Mouse (Mus musculus) CD4-positive, CD25-positive, alpha-beta regulatory T cell, adult 2 months (primary cell): ENCODE measurements around the gene Hnrnpdl.

Experiments
- DNase-seq: peaks from one replicate; pipeline ENCODE4 v3.0.0-alpha.2; 2012; ENCODE audit warnings: low read depth, low spot score

Hnrnpdl gene

DNA sequence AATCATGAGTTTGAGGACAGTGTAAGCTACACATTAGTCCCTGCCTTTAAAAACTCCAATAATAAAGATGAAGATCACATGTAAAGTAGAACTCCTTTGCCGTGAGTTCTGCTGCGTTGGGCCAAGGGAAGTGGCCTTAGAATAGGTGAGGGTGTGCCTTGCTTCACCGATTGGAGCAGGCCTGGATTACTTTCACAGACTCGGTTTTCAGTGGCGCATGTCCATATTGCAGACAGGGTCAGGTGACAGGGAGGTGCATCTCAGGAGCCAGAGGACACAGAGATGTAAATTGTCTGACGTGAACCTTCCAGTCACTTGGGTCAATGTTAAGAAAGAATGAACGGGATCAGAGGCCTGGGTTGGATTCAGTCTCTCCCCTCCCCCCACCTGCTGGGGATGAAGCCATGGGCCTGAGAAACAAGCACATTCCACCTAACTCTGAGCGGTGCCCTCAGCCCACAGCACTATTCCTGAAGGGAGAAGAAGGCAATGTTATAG, 7.7 kb upstream of the Hnrnpdl start:
- no peak for DNase-seq

DNA sequence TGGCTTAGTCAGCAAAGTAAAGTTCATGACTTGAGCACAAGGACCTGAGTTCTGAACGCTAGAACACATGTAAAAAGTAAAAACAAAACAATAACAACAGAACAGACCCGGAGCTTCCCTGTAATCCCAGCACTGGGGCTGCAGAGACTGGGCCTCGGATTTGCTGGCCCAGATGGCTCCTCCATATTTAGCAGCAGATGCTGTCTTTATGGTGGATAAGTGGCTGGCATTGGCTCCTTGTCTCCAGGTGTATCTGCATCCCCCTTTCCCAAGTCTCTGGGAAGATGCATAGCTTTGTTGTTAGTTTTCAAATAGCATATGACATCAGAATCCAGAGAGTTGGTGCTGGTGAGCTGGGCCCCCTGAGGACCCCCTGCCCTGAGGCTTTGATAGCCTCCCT, 6.6 kb upstream of the Hnrnpdl start:
- no peak for DNase-seq

DNA sequence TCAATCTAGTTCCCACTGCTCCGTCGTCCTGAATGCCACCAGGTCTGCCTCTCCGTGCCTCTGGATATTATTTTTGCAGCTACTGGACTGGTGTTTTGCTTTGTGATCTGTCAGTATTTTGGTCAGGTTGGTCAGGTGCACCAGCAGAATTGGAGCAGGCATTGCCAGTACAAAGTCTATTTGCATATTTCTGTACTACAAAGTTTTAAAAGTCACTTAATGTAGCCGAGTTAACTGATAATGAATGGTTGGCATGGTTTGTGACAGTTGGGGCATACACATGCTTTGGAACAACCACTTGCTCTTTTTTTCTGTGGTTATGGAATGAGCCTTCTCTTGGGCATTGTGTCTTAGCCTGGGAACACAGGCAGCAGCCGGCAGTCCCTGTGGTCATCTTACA, 5.2 kb upstream of the Hnrnpdl start:
- DNase-seq = no peak

DNA sequence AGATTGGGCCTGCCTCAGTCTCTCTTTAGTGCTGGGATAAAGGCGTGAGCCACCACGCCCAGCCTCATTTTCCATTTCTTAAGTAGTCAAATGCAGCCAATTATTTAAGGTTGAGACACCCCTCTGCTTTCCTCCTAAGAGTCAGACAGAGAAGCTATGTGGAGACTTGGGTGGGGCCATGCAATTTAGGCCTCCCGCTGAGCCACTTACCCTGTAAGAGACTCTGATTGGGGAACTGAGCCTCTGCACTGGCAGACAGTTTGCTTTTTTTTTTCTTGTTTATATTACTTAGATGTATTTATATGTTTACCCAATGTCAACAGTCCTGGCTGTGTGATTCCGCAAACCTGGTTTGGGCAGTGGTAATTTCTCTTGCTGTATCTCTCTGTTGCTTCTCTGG, 4.6 kb upstream of the Hnrnpdl start:
- DNase-seq = no peak

DNA sequence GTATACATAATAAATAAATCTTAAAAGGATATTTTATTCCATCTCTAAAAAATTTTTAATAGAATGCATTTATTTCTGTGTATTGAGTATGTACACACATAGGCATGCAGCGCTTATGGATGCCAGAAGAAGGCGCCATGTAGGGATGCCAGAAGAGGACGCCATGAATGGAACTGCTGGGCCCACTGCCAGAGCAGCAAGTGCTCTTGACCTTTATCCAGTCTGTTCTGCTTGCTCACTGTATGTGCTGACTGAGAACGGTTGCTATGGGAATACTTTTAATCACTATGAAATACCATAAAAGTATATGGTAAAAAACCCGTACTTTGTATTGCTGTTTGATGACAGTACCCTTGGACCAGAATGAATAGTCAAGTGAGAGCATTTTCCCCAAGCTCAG, 3.9 kb upstream of the Hnrnpdl start:
- DNase-seq = no peak

DNA sequence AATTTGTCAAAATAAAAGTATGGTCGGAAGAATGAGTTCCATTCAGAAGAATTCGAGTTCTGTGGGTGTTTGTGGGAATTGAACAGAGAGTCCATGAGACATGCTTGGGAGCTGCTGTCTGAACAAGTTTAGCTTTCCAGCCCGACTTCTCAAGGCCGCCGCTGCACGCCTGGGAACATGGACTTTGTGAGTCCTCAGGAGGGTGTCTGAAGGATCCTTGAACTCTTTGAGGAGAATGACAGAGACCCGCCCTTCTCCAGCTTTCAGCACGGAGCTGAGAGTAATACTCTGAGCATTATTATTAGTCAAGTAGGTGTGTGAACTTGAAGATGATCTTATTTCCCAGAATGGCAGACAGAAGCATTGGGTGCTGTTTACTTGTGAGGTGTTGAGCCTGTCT, 3.0 kb upstream of the Hnrnpdl start:
- no peak for DNase-seq

DNA sequence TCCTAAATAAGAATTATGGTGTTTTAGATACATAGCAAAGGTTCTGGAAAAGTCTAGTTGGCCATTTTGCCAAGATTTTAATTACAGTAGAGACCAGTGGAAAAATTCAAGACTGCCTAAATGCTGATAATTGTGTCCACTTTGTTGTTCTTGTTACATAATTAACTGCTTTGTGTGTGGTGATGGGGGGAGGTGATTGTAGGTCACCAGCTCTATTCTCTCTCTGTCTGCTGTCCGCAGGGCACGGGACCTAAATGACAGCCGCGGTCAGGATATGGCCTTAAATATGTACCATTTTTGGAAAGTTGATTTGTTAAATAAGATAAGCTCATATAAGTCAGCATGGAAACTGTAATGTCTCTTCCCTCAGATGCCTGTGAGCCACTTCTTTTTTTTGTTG, 1.8 kb upstream of the Hnrnpdl start:
- DNase-seq = no peak

DNA sequence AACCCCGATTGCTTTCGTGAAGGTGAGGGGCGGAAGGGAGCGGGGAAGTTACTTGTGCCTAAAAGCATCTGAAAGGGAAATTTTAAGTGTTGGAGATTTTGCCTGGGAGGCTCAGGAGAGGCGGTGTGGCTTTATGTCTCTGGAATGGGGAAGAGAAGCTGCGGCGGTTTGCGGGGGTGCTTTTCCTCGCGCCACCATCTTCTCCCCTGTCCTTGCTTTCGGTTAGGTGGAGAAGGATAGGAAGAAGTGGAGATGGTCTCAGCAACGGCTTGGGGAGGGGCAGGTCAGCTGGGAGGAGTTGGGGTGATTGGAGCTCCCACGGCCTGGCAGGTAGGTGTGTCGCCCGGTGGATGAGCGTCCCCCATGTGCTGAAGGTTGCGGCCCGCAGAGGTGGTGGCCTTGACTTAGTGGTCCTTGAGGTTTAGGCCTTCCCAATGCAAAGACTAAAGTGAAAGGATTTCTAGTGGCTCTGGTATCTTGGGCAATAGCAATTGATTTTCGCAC, 869 bp upstream of the Hnrnpdl start:
- no peak for DNase-seq

DNA sequence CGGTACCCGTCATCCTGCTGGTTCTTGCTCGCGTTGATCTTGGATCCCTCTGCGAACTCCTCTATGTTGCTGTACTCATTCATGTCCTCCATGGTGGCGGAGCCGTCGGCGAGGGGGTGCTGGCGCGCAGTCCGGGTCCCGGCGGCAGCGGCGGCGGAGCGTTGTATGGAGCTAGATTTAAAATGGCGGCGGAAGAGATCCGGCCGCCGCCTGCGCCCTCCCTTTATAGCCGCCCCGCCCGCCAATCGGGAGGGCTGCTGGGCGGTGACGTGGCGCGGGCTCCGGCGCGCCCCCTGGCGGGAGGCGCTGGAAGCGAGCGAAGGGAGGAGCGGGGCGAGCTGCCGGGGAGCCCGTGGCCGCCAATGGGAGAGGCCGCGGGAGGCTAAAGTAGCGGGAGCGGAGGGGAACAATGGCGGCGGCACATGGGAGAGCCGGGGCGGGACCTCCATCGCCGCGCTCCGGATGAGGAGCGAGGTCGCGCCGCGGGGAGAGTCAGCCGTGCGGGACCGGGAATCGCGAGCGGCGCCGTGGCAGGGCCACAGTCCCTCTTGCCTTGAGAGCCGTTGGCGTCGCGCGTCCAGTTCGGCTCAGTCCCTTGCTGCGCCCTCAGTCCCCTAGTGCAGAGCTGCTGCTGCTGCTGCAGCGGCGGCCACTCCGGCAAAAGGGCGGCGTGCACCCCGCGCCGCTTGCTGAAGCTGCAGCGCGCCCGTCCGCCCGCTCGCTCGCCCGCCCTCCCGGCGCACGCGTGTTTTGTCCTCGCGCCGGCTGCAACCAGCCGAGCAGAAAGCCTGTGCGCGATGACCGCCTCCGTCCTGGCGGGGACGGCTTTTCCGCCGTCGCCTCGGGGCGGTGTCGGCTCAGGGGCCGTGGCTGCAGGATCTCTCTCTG, 506 bp downstream of the Hnrnpdl start:
- peak; percentile 98 for DNase-seq

DNA sequence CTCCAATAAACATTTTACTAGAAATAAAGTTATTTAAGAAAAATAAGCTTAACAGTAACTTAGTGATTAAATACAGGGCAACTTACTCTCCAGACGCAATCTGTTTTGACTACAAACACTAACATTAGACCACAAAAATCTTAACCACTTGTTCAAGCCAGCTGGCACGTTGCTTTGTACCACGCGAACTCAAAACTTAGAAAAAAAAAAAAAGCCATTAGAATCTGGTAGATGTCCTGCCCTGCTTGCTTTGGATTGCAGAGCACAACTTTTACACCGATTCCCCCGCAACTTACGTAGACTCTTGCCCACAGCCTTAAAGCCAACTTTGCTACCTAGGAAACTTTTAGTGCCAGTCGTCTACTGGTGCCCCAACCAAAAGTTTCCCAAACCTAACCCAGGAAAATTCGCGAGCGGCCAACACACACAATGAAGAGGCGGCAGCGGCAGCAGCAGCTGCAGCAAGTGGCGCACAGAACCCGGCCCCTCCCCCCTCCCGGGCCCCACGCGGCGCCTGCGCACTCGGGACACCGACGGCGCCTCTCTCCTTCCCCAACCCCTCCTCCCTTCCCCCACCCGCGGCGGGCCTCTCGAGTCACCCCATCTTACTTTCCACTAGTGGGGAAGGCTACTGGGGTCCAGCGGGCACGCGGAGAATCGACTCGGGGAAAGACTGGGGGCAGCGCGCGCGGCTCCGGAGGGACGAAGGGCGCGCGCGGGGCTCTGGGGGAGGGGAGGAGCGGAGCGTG, 1.3 kb downstream of the Hnrnpdl start:
- DNase-seq = peak; percentile 94

DNA sequence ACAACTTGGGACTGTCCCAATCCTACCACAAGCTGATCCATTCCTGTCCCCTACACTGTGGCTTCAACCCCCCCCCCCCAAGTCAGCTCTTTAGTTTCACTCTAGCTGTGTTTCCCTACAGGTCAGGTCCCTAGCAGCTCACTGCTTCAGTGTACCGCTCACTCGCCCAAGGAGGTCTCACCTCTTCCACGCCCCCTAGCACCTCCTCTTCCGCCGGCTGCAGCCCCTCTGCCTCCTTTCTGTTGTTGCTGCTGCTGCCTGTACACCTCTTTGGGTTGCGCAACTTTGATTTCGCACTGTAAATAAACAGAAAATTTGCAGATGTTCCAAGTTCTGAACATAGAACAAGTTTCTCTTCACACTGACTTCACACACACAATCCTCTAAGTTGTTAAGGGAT, 2.8 kb downstream of the Hnrnpdl start:
- peak; percentile 44 for DNase-seq

DNA sequence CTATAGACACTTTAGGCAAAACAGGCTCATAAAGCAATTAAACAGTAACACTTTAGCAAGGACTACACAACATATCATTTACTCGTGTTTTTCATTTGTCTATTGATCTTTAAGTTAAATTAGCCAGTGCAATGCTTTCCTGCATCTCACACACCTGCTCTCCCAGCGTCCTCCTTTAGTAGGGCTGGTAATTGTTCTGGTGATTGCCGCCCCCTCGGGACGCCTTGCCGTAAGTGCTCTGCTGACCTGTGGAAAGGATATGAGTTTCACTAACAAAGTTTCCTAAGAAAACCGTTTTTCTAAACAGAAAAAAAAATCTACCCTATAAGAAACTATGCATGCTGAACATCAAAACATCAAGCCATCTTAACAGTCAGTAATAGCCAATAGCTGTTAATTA, 3.5 kb downstream of the Hnrnpdl start:
- peak; percentile 21 for DNase-seq

DNA sequence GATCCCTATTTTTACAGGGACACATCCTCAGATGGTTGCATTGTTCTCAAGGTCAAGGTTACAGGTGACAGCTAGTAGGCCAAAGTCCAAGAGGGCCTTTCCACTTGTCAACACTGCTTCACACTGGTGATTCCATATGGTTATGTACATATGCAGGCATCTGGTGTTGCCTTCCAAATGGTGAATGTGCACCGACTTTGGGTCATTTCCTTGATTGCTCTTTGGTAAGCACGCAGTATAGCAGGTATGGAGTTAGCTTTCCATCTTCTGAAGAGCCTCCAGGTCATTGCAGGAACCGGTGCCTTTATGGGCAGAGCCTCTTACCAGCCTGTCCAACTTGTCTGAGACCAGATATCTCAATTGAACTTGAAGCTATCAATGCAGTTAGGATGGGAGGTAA, 6.8 kb downstream of the Hnrnpdl start:
- no peak for DNase-seq

DNA sequence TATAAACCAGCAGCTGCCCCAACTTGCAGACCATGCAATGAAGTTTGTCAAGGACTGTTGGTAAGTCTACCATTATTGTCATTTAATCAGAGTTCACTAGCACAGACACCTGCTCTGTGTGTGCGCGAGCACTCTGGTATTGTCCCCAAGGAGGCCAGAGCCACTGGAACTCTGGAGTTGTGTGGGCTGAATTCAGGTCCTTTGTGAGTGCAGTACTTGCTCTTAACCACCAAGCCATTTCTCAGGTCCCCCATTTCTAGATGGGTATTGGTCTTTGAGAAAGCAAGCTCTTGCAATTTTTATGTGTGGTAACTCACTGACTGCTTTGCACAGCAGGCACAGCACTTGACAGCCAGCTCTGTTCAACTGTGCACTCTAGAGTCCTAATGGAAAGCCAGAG, 7.4 kb downstream of the Hnrnpdl start:
- peak; percentile 22 for DNase-seq

DNA sequence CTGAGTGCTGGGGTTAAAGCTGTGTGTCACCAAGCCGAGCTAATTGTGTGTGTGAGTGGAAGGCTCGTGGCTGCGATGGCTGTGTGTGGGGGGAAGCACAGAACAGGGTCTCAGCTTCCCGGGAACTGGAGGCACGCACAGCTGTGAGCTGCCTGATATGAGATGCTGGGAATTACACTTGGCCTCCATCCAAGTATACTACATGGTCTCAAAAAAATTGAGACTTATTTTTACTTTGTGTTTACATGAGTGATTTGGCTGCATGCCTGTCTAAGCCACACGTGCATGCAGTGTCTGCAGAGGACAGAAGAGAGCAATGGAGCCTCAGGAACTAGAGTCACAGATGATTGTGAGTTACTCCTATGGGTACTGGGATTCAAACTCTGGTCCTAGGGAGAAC, 9.4 kb downstream of the Hnrnpdl start:
- no peak for DNase-seq

DNA sequence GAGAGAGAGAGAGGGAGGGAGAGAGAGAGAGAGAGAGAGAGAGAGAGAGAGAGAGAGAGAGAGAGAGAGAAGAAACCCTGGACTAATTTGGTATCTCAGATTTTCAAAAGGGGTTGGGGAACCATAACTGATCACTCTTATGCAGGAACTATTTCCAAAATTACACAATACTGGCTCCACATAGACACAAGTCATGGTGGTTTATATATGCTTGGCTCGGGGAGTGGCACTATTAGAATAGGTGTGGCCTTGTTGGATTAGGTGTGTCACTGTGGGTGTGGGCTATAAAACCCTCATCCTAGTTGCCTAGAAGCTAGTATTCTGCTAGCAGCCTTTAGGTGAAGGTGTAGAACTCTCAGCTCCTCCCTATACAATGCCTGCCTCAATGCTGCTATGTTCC, 14.6 kb downstream of the Hnrnpdl start:
- DNase-seq = no peak

DNA sequence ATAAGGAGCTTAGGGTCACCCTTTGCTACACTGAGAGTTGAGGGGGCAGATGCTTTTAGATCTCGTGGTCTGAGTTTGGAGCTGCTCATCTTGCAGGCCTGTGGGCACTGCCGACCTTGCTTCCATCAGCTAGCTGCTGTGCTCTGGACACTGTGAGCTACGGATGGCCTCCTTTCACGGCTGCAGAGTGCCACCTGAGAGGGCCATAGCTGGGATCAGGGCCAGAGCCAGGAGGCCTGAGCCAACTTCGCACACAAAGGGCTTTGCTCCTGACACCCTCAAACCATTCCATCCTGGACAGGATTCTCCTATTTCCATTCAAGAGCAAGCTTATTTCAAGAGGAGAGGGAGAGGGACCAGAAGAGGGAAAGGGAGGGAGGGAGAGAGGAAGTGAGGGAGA, 15.1 kb downstream of the Hnrnpdl start:
- no peak for DNase-seq

DNA sequence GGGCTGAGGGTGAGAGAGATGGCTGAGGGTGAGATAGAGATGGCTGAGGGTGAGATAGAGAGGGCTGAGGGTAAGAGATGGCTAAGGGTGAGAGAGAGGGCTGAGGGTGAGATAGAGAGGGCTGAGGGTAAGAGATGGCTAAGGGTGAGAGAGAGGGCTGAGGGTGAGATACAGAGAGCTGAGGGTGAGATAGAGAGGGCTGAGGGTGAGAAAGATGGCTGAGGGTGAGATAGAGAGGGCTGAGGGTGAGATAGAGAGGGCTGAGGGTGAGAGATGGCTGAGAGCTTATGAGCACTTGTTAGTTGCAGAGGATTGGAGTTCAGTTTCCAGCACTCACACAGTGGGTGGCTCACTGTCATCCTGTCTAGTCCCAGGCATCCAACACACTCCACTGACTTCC, 19.4 kb downstream of the Hnrnpdl start:
- no peak for DNase-seq

DNA sequence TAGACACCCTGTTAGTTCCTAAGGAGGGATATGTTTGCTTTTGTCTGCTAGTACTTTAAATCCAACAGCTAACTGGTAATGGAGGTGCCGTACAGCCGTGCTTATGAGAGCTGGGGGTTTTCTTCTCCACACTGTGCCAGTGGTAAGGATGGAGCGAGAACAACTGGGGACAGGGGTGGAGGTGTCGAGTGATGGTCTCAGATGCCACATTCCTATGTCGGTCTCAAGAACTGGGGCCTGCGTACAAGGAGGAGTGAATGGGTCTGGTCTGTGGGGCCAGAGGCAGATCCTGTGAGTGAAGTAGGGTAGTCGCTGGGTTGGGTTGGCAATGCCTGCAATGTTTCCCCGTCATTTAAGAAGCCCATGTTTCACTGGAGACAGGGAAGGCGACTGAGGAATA, 26.9 kb downstream of the Hnrnpdl start:
- no peak for DNase-seq

DNA sequence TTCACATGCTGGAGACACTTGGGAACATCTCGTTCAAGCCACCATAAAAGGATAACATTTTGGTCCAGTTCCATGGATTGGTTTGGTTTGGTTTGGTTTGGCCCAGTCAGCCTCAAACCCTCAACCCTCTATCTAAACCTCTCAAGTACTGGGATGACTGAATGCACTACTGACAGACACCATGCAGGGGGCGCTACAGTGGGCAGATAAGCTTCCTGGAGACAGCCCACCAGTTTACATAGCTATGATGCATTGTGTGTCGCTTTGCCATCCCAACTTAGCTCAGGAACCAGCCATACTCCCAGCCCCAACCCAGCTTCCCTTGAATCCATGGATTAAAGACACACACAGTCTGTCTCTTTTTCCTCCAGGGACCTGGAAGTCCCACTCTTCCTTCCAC, 31.0 kb downstream of the Hnrnpdl start:
- peak; percentile 23 for DNase-seq

DNA sequence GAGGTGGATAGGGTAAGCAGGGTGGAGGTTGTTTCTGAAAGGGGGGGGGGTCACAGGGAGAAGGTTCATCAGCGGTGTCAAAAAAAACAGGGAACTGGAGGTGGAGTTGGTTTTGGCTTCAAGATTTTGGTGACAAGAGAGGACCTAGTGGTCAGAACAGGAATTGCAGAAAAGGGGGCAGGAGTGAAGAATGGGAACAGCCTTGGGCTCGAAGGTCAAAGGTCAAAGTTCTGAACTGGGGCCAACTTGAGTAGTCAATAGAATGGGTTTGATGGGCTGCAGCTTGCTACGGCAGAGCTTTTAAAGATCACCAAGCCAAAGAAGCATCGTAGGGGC, 32.5 kb downstream of the Hnrnpdl start:
- DNase-seq = peak; percentile 56

DNA sequence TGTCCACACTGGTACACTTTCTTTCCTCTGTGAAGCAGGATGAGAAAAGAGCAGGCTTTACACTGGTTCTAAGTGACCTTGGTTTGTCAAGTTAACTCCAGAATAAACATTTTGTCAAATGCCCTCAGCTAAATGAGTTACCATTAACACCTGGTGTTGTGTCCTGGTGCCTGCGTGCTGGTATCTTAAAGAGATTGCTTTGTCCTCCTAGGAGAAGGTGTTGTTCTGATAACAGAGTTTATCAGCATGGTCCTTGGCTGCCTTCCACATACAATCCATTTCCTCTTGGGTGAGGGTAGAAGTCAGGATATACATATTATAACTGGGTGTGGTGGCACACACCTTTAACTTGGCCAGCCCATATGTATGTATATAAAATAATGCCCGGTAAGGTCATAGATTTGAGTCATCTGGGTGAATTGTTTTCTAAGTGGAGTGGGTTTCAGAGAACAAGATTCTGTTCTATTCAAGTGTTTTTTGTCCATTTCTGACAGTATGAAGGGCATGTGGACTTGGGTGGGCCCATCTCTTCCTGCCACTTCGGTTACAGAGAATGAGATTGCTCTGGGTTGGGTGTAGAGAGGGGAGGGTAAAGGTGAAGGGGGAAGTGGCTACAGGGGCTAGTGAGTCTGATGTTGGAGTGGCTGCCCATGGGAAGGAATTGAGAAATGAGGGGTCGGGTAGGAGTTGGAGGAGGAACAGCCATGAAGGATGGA, 33.0 kb downstream of the Hnrnpdl start:
- no peak for DNase-seq
